Mouse (Mus musculus) liver, adult 2 months (tissue): ENCODE measurements at regions not wholly inside any gene's neighbourhood (a gene's known extent, or its start where the extent isn't known, plus 50 kb on each side); places are given as distances from the start of the nearest gene placed in this dataset.

Experiments
- CTCF ChIP-seq: fragments of 200-500 bp; IDR thresholded peaks from 2 replicates; pipeline ENCODE4 v1.5.1; 2011; ENCODE audit warnings: low read depth, low read length, control low read depth
- POLR2A ChIP-seq: fragments of 200-500 bp; IDR thresholded peaks from 2 replicates; pipeline ENCODE4 v1.6.1; 2011; ENCODE audit warnings: low read length, control low read depth; ENCODE audit not compliant: insufficient read depth; ENCODE audit errors: extremely low read depth

DNA sequence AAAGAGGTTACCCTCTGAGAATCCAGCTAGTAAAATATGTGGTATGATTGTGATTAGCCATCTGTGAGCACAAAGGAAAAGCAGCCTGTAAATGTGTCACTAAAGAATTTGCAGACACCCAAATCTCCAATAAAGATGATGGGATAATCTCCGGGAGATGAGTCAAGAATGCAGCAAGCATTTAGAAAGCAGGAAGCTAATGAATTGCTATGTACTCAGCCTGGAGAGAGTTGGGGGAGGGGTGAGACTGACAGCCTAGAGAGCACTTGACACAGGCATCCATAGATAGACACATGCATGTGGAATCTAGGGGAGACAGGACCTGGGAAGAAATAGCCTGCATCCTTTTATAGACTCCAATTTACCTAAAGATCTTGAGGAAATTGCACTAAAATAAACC, 208.8 kb downstream of the Galc start:
- TF ChIP-seq POLR2A (no peak), CTCF (no peak)
